Mouse (Mus musculus): ENCODE measurements around the gene Tmem101. TPM values are rescaled to one million over a fixed set of nuclear protein-coding genes. Genes with fewer than 3 reads are reported as not detected.

The Tmem101 gene
- total and polyA plus RNA-seq, 3 experiments: 30.1 to 45.1 TPM; not detected in 1

DNA sequence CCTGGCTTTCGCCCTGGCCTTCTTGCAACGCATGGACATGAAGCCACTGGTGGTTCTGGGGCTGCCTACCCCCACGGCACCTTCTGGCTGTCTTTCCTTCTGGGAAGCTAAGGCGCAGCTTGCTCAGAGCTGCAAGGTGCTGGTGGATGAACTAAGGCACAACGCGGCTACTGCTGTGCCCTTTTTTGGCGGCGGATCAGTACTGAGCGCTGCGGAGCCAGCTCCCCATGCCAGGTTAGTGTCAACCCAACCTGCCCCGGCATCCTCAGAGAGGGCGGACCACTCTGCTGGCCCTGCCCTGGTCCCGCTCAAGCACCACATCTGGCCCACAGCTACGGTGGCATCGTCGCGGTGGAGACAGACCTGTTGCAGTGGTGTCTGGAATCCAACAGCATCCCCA, 9.7 kb downstream of the Tmem101 start:
- peak overlapping the region; percentile 9 to 75; a peak in 1 of 4 replicates for H3K4me3 ChIP-seq (ENCODE audit: control insufficient read depth in 1 of 2, insufficient read depth in 1 of 2, low read depth in 2 of 2, low read length in 2 of 2)
- TF ChIP-seq ZMIZ1 (IDR thresholded peaks at IDR 0.05; ENCODE audit: low read depth, low read length) (no peak), ETS1 (IDR thresholded peaks at IDR 0.05; ENCODE audit: low read depth, low read length) (no peak), MAZ (IDR thresholded peaks at IDR 0.05; ENCODE audit: low read depth, low read length) (no peak), RCOR1 (IDR thresholded peaks at IDR 0.05; ENCODE audit: low read depth, low read length) (no peak), SIN3A (IDR thresholded peaks at IDR 0.05; ENCODE audit: low read length) (no peak), ZNF384 (IDR thresholded peaks at IDR 0.05; ENCODE audit: low read depth, low read length) (no peak)
- no peak overlapping the region for H3K27ac ChIP-seq (ENCODE audit: control insufficient read depth, low read depth, low read length)
- no peaks in the 10 kb centered on the region for H3K36me3 ChIP-seq (ENCODE audit: control insufficient read depth in 1 of 2, insufficient read depth in 2 of 2, low read length in 2 of 2)
- H3K9ac ChIP-seq (ENCODE audit: control insufficient read depth, low read depth, low read length, poor library complexity, severe bottlenecking): no peak overlapping the region
- no peaks in the 10 kb centered on the region for H3K79me2 ChIP-seq (ENCODE audit: control insufficient read depth, insufficient read depth, low read length, poor library complexity)
- H3K4me1 ChIP-seq (ENCODE audit: control insufficient read depth in 1 of 2, insufficient read depth in 2 of 2, low read length in 2 of 2): peaks cover 0 to 13% of the 10 kb centered on the region in 2 experiments; a peak in 2 of 4 replicates
- no peaks in the 10 kb centered on the region for H3K27me3 ChIP-seq (ENCODE audit: control insufficient read depth in 1 of 2, insufficient read depth in 2 of 2, low read length in 2 of 2)
- DNase-seq (ENCODE audit: low read depth, low spot score): no peak
- H3K9me3 ChIP-seq (replicated peaks; ENCODE audit: insufficient read depth, low read length): no peaks in the 10 kb centered on the region

DNA sequence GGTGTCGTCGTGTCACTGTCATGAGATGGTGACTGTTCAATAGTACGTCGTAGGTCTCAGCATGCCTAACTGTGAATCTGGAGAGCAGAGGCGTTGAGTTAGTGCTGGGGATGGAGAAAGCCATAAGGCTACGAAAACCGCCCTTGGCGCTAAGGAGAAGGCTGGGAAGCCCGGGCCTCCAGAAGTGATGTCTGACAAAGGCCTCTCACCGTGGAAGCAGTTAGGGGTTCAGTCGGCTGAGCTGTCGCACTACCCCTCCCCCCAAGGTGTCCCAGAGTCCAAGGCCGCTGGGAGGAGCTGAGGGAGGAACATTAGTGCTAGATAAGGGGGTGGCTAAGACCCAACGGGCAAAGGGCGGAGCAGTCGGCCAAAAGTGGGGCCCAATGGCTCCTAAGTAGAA, 10.2 kb downstream of the Tmem101 start:
- peak overlapping the region; percentile 71 for H3K9ac ChIP-seq (ENCODE audit: control insufficient read depth, low read depth, low read length, poor library complexity, severe bottlenecking)
- H3K27ac ChIP-seq (ENCODE audit: control insufficient read depth, low read depth, low read length): no peak overlapping the region
- peak overlapping the region; percentile 46 to 75 for H3K4me3 ChIP-seq (ENCODE audit: control insufficient read depth in 1 of 2, insufficient read depth in 1 of 2, low read depth in 2 of 2, low read length in 2 of 2)
- no peaks in the 10 kb centered on the region for H3K27me3 ChIP-seq (ENCODE audit: control insufficient read depth in 1 of 2, insufficient read depth in 2 of 2, low read length in 2 of 2)
- no peaks in the 10 kb centered on the region for H3K36me3 ChIP-seq (ENCODE audit: control insufficient read depth in 1 of 2, insufficient read depth in 2 of 2, low read length in 2 of 2)
- DNase-seq (ENCODE audit: low read depth, low spot score): peak; percentile 72
- no peaks in the 10 kb centered on the region for H3K79me2 ChIP-seq (ENCODE audit: control insufficient read depth, insufficient read depth, low read length, poor library complexity)
- no peaks in the 10 kb centered on the region for H3K9me3 ChIP-seq (replicated peaks; ENCODE audit: insufficient read depth, low read length)
- H3K4me1 ChIP-seq (ENCODE audit: control insufficient read depth in 1 of 2, insufficient read depth in 2 of 2, low read length in 2 of 2): peaks cover 0 to 14% of the 10 kb centered on the region in 2 experiments; a peak in 2 of 4 replicates
- TF ChIP-seq CHD2 (IDR thresholded peaks at IDR 0.05; ENCODE audit: low read length) (peak; percentile 38; the same call in 1 of the 2 replicates), TCF12 (IDR thresholded peaks at IDR 0.05; ENCODE audit: low read depth, low read length) (0 out of 2 replicates have a peak, but pooled peaks have one; percentile 22), MYB (IDR thresholded peaks at IDR 0.05; ENCODE audit: low read depth, low read length) (no peak), JUND (IDR thresholded peaks at IDR 0.05; ENCODE audit: low read depth, low read length) (no peak), POLR2A (IDR thresholded peaks at IDR 0.05; ENCODE audit: control insufficient read depth in 1 of 2, insufficient read depth in 1 of 2, low read depth in 1 of 2, low read length in 2 of 2, poor library complexity in 1 of 2) (peak in 1 of 2 experiments; percentile 21; a peak in 1 of 4 replicates), MAZ (IDR thresholded peaks at IDR 0.05; ENCODE audit: low read depth, low read length) (peak; percentile 53; the same call in 1 of the 2 replicates), TBP (IDR thresholded peaks at IDR 0.05; ENCODE audit: low read depth, low read length) (peak; percentile 49; the same call in 1 of the 2 replicates), NELFE (IDR thresholded peaks at IDR 0.05; ENCODE audit: low read depth, low read length) (peak; percentile 47), MXI1 (IDR thresholded peaks at IDR 0.05; ENCODE audit: low read depth, low read length) (0 out of 2 replicates have a peak, but pooled peaks have one; percentile 7), MAX (IDR thresholded peaks at IDR 0.05; ENCODE audit: low read length) (no peak), ZNF384 (IDR thresholded peaks at IDR 0.05; ENCODE audit: low read depth, low read length) (no peak), POLR2AphosphoS5 (IDR thresholded peaks at IDR 0.05; ENCODE audit: borderline replicate concordance, low read depth, low read length) (no peak), ETS1 (IDR thresholded peaks at IDR 0.05; ENCODE audit: low read depth, low read length) (no peak), EP300 (IDR thresholded peaks at IDR 0.05; ENCODE audit: low read depth in 1 of 2, low read length in 2 of 2) (peak; percentile 18 to 52; a peak in 2 of 4 replicates)
